Mouse (Mus musculus): ENCODE results near the gene Ugt1a2. TPM values are rescaled to one million over a fixed set of nuclear protein-coding genes. Genes with fewer than 3 reads are reported as not detected.

Ugt1a2 gene
- polyA plus RNA-seq, 1 experiment: 0.38 TPM

GRCm38 (mm10) chr1:88268070-88268469, 67.7 kb downstream of the Ugt1a2 start:
- Histone ChIP-seq H3K4me3 (ENCODE audit: low read depth, low read length) (no peak overlapping the region), H3K36me3 (ENCODE audit: control insufficient read depth, insufficient read depth, low read length) (peaks cover 82% of the 10 kb centered on the region), H3K27me3 (ENCODE audit: control insufficient read depth, insufficient read depth, low read length) (no peaks in the 10 kb centered on the region), H3K27ac (ENCODE audit: insufficient read depth, low read depth, low read length) (no peak overlapping the region), H3K4me1 (ENCODE audit: control insufficient read depth, insufficient read depth, insufficient read length, low read length) (no peaks in the 10 kb centered on the region)
- 82% methylated on average over 6 of the region's 6 CpGs for WGBS
- TF ChIP-seq CTCF (IDR thresholded peaks at IDR 0.05; ENCODE audit: extremely low read depth, insufficient read length, insufficient replicate concordance, low read depth, low read length): no peak

Other genes starting within 250 kb of the Ugt1a2 start
- 4.0 and 7.2 TPM in 2 replicates for gene Usp40, start 192.1 kb upstream of the Ugt1a2 start, polyA plus RNA-seq (2012; rRNA removed)
- gene Ugt1a10, start 145.2 kb upstream of the Ugt1a2 start, polyA plus RNA-seq (2012; rRNA removed): not detected in 2 replicates
- 0.36 and 0.37 TPM in 2 replicates for gene Ugt1a9, start 129.8 kb upstream of the Ugt1a2 start, polyA plus RNA-seq (2012; rRNA removed)
- not detected in 2 replicates for gene Ugt1a8, start 112.8 kb upstream of the Ugt1a2 start, polyA plus RNA-seq (2012; rRNA removed)
- gene Ugt1a7c, start 105.5 kb upstream of the Ugt1a2 start, polyA plus RNA-seq (2012; rRNA removed): 57.1 and 60.9 TPM in 2 replicates
- gene Ugt1a6b, start 97.3 kb upstream of the Ugt1a2 start, polyA plus RNA-seq (2012; rRNA removed): 2.7 and 3.6 TPM in 2 replicates
- gene Ugt1a6a, start 65.8 kb upstream of the Ugt1a2 start, polyA plus RNA-seq (2012; rRNA removed): 2.1 and 12.2 TPM in 2 replicates
- 0.28 and 0.34 TPM in 2 replicates for gene Ugt1a5, start 34.6 kb upstream of the Ugt1a2 start, polyA plus RNA-seq (2012; rRNA removed)
- gene Dnajb3, start 5.2 kb downstream of the Ugt1a2 start, polyA plus RNA-seq (2012; rRNA removed): 2.7 and 5.3 TPM in 2 replicates
- gene Ugt1a1, start 11.4 kb downstream of the Ugt1a2 start, polyA plus RNA-seq (2012; rRNA removed): 21.8 and 88.2 TPM in 2 replicates
- gene Mroh2a, start 26.4 kb downstream of the Ugt1a2 start, polyA plus RNA-seq (2012; rRNA removed): 0.11 and 0.35 TPM in 2 replicates
- 22.9 and 23.4 TPM in 2 replicates for gene Hjurp, start 77.0 kb downstream of the Ugt1a2 start, polyA plus RNA-seq (2012; rRNA removed)
- not detected in 2 replicates for gene Trpm8, start 77.1 kb downstream of the Ugt1a2 start, polyA plus RNA-seq (2012; rRNA removed)
- not detected in 2 replicates for gene Spp2, start 206.4 kb downstream of the Ugt1a2 start, polyA plus RNA-seq (2012; rRNA removed)